Mouse (Mus musculus): Measurements from ENCODE around the gene H2-Aa. TPM values are rescaled to one million over a fixed set of nuclear protein-coding genes. Genes with fewer than 3 reads are reported as not detected.
A peak's percentile ranks its signal among the peaks of the same experiment; 100 is the strongest.

H2-Aa gene
- total RNA-seq, 2 experiments from 2014 or later, result 1.9 to 2.1 TPM

GRCm38 (mm10) chr17:34268748-34269147, 18.9 kb downstream of the H2-Aa start:
- intact Hi-C loops (cut with DNase I), result no loop called here
- no peak for DNase-seq (ENCODE audit: low spot score in 2 of 2)

- intact Hi-C loops (cut with DNase I), result no loop called here
- no peak for DNase-seq (ENCODE audit: low spot score in 2 of 2)
Observed at GRCm38 (mm10) chr17:34268262-34268661, 19.4 kb downstream of the H2-Aa start.

DNA sequence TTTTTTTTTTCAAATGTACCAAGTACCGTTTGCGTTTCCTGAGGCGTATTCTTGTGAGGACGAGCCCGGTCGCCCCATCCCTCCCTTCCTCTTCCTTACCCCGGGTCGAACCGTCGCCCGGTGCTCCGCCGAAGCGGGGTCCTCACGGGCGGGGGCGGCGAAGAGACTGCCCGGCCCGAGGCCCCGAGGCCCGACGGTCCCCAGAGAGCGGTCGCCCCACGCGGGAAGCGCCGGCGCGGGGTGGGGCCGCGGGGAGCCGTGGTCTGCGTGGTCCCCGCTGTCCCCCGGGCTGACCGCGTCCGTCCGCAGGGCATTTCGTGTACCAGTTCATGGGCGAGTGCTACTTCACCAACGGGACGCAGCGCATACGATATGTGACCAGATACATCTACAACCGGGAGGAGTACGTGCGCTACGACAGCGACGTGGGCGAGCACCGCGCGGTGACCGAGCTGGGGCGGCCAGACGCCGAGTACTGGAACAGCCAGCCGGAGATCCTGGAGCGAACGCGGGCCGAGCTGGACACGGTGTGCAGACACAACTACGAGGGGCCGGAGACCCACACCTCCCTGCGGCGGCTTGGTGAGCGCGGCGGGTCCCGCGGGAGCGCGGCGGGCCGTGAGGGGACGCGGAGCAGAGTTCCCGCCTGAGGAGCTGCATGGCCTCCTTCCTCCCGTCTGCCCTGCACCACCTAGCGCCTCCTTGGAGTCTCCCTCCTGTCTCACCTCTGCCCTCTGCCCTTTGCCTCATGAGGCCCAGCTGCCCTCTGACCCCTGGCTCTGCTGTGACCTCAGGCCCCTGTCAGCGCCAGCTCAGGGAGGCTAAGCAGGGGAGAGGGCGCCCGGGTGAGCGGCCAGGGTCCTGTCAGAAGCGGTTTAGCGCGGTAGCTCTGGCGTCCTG, 22.9 kb downstream of the H2-Aa start:
- DNase-seq (ENCODE audit: low spot score in 2 of 2), result no peak
- intact Hi-C loops (cut with DNase I), result no loop called here

GRCm38 (mm10) chr17:34263811-34264371, 23.7 kb downstream of the H2-Aa start:
- DNase-seq (ENCODE audit: low spot score in 2 of 2), result no peak
- intact Hi-C loops (cut with DNase I), result no loop called here

- DNase-seq (ENCODE audit: low spot score in 2 of 2), result peak; percentile 75 to 78
- intact Hi-C loops (cut with DNase I), result no loop called here
Observed at GRCm38 (mm10) chr17:34263068-34263467, 24.6 kb downstream of the H2-Aa start.

DNA sequence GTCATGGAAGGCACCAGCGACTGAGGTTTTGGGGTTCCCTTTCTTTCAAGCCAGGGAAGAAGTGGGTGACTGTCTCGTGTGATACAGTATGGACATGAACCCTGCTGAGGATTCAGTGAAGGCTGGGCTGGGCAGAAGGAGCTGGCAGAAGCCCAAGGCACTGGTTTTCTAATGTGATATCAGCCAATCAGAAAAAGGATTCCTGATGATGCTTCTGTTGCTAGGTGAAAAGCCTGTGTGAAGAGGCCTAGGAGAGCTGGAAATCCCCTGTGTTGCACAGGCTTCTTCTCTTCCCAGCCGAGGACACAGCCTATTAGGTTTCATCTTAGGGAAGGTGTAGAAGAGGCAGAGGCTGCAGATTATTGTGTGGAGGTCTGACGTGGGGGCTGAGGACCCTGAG, 26.1 kb downstream of the H2-Aa start:
- intact Hi-C loops (cut with DNase I), result no loop called here
- peak; percentile 77 to 82 for DNase-seq (ENCODE audit: low spot score in 2 of 2)

DNA sequence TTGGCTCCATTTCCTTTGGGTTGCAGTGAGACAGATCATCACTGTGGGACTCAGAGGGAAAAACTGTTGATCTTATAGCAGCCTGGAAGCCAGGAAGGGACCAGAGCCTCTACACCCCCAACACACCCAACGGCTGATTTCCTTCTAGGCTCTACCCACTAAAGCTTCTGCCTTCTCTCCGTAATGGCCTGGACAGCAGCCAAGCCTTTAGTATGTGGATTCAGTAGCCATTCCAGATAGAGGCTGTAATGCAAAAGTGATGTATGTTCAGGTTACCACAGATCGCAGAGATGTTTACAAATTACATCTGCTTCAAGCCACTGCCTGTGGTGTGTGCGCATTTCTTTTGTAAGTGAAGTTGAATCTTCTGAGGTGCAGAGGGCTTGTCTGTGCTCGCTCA, 27.1 kb downstream of the H2-Aa start:
- DNase-seq (ENCODE audit: low spot score in 2 of 2), result no peak
- intact Hi-C loops (cut with DNase I), result no loop called here

DNA sequence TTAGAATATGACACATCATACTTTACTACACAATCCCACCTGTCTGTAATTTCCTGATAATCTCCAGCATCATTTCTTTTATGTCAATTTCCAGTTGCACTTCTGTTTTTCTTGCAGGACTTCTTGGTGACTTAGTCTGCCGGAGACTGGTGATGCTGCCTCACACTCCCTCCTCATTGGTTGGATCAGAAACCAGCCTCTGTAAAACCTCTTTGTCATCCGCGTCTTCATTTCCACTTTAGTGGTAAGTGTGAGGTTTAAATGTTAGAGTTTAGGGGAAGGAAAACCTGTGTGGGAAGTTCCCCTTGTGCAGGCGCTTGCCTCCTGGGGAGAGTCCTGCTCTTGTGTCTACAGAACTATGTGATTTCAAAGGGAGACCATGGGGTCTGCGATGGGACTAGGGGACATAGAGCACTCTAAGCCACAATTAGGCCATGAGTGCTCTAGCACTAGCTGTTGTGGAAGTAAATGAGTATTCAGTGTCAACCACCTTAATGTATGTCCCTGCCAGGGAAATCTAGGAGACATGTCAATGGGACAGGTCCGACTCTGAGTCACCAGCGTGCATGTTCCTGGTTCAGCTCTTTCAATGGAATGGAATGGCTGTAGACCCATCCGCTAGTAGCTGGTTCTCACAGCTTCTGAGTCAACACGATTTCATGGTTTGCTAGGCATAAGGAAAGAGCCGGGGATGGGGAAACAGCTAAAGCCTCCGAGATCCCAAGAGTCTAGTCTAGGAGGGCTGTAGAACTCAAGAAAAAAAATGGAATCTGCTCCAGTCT, 29.8 kb downstream of the H2-Aa start, which contains the start of gene H2-Ab1:
H2-Ab1 (plus strand) TSS at position 96 of the 782 bp plus-strand sequence.
- intact Hi-C loops (cut with DNase I), result no loop called here

DNA sequence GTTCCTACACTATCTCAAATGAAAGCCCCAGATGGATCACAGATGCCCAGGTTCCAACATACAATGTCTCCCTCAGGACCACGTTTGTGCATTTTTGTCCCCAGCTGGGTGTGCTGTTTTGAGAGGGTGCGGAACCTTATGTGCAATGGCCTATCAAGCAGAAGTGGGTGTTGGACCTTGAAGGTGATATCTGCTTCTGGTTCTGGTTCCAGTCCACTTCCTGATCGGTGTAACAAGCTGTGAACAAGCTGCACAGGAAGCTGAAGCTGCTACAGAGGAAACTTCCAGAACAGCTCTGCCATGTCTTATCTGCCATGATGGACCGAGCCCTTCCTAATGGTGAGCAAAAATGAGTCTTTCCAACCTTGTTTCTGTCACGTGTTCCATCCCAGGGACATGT, 31.1 kb downstream of the H2-Aa start:
- intact Hi-C loops (cut with DNase I), result no loop called here
- DNase-seq (ENCODE audit: low spot score in 2 of 2), result no peak

More for the DNA sequence above, 29.8 kb downstream of the H2-Aa start, which contains the start of gene H2-Ab1:
- peak; percentile 84 to 91 for DNase-seq (ENCODE audit: low spot score in 2 of 2)

DNA sequence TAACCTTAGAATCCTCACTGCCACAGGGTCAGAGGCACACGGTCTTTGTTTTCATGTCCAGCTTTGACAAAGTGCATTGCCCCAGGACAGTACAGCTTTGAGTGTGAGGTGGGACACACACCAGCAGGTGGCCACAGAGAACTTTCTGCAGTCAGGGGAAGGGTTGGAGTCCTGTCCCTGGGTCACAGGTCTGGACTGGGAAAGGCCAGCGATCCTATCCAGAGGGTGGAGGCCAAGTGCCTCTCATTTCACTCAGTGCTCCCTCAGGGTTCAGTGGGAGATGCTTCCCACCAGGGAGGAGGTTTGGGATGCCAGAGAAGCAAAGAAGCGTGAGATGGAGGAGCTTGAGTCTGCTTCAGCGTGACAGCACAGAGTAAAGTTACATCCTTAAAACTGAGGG, 36.0 kb downstream of the H2-Aa start:
- DNase-seq (ENCODE audit: low spot score in 2 of 2), result no peak
- intact Hi-C loops (cut with DNase I), result loop anchor here (2.0 kb wide), 1 partner anchor 159 kb away; no protein-coding TSS in a partner anchor

- DNase-seq (ENCODE audit: low spot score in 2 of 2), result peak; percentile 42 to 63
- intact Hi-C loops (cut with DNase I), result loop anchor here (1.0 to 2.0 kb wide), 3 partner anchors 63 to 161 kb away; no protein-coding TSS in a partner anchor
Observed at GRCm38 (mm10) chr17:34249878-34250277, 37.7 kb downstream of the H2-Aa start.

DNA sequence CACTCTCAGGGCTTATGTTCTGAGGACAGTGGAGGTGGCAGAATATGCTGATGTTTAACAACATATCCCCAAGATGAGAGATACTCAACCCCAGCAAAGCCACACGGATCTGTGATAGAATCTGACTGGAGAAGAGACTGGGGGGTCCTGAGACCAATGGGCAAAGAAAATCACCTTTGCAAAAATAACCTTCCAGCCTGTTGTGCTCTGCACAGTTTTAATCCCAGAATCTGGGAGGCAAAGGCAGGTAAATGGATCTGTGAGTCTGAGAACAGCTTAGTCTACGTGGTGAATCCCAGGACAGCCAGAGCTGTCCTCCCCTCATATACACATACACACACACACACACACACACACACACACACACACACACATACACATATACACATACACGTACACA, 38.3 kb downstream of the H2-Aa start:
- intact Hi-C loops (cut with DNase I), result no loop called here
- no peak for DNase-seq (ENCODE audit: low spot score in 2 of 2)

DNA sequence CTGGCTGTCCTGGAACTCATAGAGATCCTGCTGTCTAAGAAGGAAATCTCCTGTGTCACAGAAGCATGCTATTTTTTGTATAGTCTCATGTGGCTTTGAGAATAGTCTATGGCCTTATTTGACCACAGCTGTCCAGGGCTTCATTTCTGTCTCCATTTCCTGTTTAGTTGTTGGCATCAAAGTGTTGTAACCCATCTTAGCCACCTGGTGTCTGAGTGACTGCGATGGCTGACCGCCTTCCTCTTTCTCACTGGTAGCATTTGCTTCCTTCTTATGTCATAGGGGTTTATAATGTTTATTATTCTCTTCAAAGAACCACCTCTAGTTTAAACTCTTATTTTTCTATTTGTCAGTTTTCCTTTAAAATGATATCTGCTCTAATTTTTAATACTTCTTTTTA, 38.9 kb downstream of the H2-Aa start:
- no peak for DNase-seq (ENCODE audit: low spot score in 2 of 2)
- intact Hi-C loops (cut with DNase I), result no loop called here

GRCm38 (mm10) chr17:34247047-34247446, 40.6 kb downstream of the H2-Aa start:
- DNase-seq (ENCODE audit: low spot score in 2 of 2), result no peak
- intact Hi-C loops (cut with DNase I), result no loop called here

DNA sequence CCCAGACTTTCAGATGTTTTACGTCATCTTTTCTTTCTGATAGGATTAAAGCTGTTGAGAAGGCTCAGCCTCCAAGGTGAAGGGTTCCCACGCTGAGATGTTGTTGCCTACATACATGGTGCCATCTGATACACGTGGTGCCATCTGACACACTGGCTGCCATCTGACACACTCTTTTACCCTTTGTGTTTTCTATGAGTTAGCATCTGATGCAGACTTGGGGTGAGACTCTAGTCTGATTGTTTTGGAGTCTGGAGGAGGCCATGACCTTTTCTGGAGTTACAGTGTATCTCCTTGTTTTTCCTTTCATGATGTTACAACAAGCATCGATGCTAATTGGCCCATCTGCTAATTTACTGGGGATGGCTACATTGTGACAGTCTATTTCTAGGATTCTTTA, 43.0 kb downstream of the H2-Aa start:
- DNase-seq (ENCODE audit: low spot score in 2 of 2), result no peak
- intact Hi-C loops (cut with DNase I), result no loop called here

GRCm38 (mm10) chr17:34240916-34241315, 46.7 kb downstream of the H2-Aa start:
- DNase-seq (ENCODE audit: low spot score in 2 of 2), result no peak
- intact Hi-C loops (cut with DNase I), result no loop called here

DNA sequence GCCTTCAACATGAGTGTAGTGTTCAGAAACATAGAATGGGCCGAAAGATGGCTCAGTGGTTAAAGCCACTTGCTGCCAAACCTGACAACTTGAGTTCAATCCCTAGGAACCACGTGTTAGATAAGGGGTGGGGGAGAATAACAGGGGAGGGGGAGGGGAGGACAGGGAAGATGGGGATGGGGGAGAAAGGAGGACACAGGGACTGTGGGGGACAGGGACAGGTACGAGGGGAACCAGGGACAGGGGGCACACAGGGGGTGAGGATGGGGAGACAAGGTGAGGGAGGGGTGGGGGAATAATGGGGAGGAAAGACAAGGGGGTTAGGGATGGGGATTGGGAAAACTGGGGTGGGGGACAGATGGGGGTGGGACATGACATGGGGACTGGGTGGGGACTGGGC, 47.3 kb downstream of the H2-Aa start:
- intact Hi-C loops (cut with DNase I), result no loop called here
- no peak for DNase-seq (ENCODE audit: low spot score in 2 of 2)

GRCm38 (mm10) chr17:34239601-34240041, 48.0 kb downstream of the H2-Aa start:
- intact Hi-C loops (cut with DNase I), result loop anchor here (5.0 to 10.0 kb wide), 2 partner anchors 135 to 157 kb away; no protein-coding TSS in a partner anchor
- DNase-seq (ENCODE audit: low spot score in 2 of 2), result no peak

- peak; percentile 51 to 57 for DNase-seq (ENCODE audit: low spot score in 2 of 2)
- intact Hi-C loops (cut with DNase I), result loop anchor here (5.0 to 10.0 kb wide), 2 partner anchors 134 to 156 kb away; no protein-coding TSS in a partner anchor
Observed at GRCm38 (mm10) chr17:34238706-34239105, 48.9 kb downstream of the H2-Aa start, which contains the start of gene H2-Ob. H2-Ob (plus strand) TSS chr17:34238903.

- no peak for DNase-seq (ENCODE audit: low spot score in 2 of 2)
- intact Hi-C loops (cut with DNase I), result loop anchor here (5.0 to 10.0 kb wide), 2 partner anchors 133 to 155 kb away; no protein-coding TSS in a partner anchor
Observed at GRCm38 (mm10) chr17:34237741-34238140, 49.9 kb downstream of the H2-Aa start.

Measured in left cerebral cortex, postnatal 25 days (tissue).